Mouse (Mus musculus) heart, adult 11 months (tissue): ENCODE measurements around the gene Kcnh1.

Experiments
- DNase-seq: peaks from one replicate; pipeline ENCODE4 v3.0.0; 2022

Gene Kcnh1

GRCm38 (mm10) chr1:192476704-192477103, 286.1 kb downstream of the Kcnh1 start:
- peak; percentile 85 for DNase-seq

- DNase-seq: peak; percentile 88
Measured at GRCm38 (mm10) chr1:192477556-192477955, 287.0 kb downstream of the Kcnh1 start.

- peak; percentile 51 for DNase-seq
Measured at GRCm38 (mm10) chr1:192478176-192478575, 287.6 kb downstream of the Kcnh1 start.

DNA sequence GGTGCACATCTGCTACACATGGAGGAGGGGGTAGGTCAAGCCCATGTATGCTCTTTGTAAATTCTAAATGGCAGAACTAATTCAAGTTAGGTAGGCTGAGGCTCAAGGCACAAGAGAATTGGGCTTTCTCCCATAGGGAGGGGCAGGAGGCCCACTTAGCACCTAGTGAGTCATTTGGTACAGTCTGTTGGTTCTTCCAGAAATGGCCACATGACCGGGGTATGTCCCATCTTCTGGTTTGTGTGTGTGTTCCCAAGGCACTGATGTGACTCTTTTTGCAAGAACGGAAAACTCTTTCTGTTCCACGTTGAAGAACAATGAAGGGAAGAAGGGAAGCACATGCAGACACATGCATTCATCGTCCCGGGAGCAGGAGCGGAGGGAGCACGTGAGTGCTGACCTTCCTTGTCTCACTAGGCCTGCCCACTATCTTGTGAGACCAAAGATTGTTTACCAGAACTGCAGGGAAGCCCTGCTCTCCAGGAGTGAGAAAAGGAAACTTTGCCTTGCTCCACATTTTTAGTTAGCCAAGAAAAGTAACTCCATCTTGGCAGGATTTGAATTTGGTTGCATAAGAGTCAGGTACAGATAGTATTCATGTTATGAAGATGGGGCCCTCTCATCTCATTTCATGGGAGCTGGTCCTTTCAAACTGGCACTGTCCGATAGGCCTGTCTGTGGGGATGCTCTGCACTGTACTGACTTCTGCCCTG, 289.7 kb downstream of the Kcnh1 start:
- DNase-seq: peak; percentile 80

- DNase-seq: no peak
Measured at GRCm38 (mm10) chr1:192481446-192481845, 290.9 kb downstream of the Kcnh1 start.

DNA sequence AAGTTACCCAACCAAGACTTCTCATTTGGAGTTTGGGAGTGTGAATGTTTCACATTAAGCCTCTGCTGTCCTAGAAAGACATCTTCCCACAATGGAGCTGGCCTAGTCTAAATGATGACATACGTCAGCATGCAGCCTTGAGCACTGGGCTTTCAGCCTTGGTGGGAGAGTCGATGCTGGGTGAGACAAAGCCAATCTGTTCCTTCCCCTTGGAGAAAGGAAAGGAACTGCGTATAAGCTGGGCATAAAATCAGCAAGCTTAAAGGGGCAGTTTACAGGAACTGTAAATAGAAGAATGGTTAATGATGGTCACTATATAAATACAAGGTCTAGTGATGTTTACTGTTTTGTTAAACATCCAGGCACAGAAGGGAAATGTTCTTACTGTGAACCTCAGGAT, 294.5 kb downstream of the Kcnh1 start:
- DNase-seq: no peak

DNA sequence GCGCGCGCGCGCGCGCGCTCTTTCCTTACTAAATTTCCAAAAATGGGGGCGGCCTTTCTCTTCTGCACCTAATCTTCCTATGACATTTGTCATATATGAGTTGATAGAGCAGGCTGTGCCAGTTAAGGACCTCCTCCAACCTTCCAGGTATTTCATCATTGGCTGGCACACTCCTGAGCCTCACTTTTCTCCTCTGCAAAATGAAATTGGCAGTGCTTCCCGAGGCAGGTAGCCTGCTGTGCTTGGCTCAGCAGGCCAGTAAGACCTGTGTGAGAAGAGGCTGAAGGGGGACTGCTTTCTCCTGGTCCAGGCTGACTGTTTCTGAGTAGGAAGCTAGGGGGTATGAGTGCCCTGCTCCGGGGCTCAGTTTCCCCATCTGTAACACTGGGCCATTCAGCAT, 297.0 kb downstream of the Kcnh1 start:
- no peak for DNase-seq

DNA sequence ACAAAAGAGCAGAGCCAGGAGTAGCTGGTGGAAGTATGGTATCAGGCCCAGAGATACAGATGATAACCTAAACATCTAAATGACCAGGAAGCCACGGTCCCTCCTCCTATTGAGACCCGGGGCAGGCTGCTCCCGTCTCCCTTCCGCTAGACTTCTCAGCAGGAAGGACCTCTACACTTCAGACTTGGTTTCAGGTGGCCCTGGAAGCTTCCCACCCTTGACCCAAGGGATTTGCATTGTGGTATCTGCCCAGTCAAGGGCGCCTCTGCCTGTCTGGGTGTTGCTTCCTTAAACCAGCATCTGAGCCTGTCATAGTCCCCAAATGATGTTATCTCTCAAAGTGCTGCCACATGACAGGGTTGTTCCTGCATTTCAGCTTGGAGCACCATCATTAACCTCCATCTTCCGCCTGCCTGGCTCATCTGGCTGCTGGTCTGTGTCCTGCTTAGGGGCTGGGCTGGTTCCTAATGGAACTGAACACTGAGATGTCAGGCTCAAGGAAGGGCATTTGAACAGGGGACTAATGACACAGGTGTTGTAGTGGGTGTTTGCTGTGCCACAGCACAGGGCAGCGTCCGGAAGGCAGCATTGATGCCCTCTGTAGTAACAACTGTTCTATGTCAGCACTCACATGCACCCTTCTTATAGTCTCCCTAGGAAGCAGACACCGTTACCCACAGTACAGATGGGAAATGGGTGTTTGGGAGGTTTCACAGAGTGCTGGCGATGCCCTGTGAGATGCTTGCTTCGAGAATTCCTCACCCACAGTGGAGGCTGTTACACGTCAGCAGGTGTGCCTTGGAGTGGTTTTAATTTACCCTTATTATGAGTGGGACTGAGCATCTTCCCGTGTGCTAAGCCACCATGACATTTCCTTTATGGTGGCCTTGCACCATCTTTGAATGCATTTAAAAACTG, 299.6 kb downstream of the Kcnh1 start:
- DNase-seq: peak; percentile 82

DNA sequence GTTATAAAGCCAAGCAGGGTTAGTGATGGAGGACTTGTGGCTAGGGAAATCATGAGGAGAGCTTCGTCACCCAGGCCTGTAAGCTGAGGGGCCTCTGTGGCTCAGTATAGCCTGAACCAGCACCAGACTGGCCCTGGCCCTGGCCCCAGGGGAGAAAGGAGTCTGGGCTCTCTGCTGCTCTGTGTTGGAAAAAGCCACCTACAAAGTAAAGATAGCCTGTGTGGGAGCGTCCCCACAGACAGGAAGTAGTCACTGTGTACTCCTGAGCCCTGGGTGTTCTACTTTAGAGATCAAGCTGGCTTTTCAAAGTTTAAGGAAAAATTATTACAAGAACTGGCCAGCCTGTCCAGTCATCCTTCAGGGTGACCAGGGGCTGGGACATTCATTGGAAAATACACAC, 306.9 kb downstream of the Kcnh1 start:
- no peak for DNase-seq

GRCm38 (mm10) chr1:192502016-192502415, 311.4 kb downstream of the Kcnh1 start:
- DNase-seq: no peak

GRCm38 (mm10) chr1:192502835-192503234, 312.3 kb downstream of the Kcnh1 start:
- DNase-seq: no peak

DNA sequence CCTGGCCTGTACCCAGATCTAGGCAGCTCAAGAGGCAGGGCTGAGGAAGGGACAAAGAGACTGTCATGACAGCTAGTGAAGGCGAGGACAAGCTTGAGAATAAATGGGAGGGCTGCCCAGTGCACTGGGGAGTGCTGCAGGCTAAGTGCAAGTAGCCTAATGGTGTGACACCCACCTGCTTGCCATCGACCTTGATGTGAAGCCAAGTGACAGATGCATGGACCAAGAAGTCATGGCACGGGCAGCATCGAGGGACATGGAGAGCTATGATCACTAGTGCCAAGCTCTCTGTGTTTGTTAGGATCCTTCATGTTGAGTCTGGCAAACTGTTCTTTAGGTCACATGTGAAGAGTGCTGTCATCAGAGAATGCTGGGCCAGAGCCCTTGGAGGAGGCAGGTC, 313.1 kb downstream of the Kcnh1 start:
- DNase-seq: no peak

- no peak for DNase-seq
Measured at GRCm38 (mm10) chr1:192512821-192513220, 322.2 kb downstream of the Kcnh1 start.

- DNase-seq: no peak
Measured at GRCm38 (mm10) chr1:192515373-192515772, 324.8 kb downstream of the Kcnh1 start.

- DNase-seq: no peak
Measured at GRCm38 (mm10) chr1:192519713-192520112, 329.1 kb downstream of the Kcnh1 start.

GRCm38 (mm10) chr1:192520836-192521435, 330.4 kb downstream of the Kcnh1 start:
- peak; percentile 94 for DNase-seq

DNA sequence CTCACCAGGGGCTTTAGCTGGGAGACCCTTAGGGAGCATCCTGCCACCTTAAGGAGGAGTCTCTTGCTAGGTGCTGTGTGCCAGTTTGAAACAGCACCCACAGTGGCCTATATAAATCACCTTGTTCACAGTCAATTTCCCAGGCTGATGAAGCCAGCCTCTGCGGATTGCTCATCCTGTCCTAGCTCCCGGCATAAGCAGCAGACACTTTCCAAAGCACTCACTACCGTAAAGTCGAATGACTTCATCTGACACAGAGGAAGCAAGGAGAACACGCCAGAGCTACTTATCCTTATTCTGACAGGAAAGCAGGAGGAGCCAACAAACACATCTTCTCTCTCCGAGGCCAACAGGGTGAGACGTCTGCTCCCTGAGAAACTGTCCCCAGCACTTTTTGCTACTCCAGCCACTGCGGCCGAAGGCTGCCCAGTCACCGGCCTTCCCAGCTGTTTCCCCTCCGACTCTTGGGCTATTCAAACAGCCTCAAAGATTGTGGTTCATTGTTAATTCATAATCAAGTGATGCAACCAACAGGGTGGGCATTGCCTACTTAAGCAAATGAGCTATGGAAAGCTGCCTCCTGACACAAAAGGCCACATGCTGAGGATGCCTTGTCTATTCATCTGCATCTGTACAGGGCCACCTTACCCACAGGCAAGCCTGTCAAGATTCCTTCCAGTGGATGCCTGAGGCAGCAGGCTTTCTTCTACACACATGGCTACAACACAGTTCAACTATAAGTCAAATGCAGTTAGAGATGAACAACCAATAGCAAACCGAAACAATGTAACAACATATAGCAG, 332.0 kb downstream of the Kcnh1 start:
- no peak for DNase-seq

GRCm38 (mm10) chr1:192525711-192526350, 335.3 kb downstream of the Kcnh1 start:
- DNase-seq: no peak

DNA sequence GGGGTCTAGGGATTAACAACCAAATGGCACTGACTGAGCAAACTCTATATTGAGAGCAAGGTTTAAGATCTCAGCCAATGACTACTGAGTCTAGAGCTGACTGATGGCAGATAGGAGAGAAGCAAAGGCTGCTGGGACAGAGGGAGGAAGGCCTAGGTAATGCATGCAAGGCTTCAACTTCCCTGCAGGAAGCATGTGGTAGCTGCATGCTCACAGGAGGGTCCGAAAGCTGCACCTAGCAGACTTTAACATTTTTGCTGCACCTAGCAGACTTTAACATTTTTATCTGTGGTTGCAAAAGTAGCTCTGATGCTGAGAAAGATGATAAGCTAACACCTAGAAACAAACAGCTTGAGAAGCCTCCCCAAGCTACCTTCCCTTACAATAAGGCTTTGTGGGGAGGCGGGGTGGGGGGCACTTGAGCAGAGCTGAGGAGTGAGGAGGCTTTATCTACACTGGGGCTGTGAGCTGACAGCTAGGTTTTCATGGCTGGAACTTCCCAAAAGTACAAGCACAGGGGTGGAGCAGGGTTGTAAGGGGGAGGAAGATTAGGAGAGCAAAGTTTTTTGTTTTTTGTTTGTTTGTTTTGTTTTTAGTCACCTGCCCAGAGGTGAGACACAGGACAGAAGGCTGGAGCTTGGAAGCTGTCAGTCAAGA, 341.0 kb downstream of the Kcnh1 start:
- no peak for DNase-seq

GRCm38 (mm10) chr1:192532212-192532611, 341.6 kb downstream of the Kcnh1 start:
- no peak for DNase-seq

- DNase-seq: no peak
Measured at GRCm38 (mm10) chr1:192533016-192533415, 342.4 kb downstream of the Kcnh1 start.

DNA sequence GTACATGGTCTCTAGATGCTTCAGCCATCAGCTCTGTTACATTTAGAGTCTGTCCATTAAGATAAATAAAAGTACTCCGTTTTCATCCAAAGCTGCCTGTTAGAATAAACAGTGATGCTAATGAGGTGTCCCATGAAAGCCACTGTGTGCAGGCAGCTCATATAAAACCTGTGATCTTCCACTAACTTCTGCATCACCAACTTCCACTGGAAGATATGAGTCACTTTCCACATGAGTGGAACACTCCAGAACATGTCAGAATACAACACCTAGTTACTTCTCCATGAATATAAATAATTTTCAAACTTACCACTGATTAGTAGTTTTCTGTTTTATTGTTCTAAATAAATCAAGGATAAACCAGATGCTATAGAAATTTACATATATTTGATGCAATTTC, 345.9 kb downstream of the Kcnh1 start:
- no peak for DNase-seq
